Mouse (Mus musculus): Measurements from ENCODE around the gene Gprc5d.

GRCm38 (mm10) chr6:135113114-135113436 is 5.0 kb downstream of the Gprc5d start:
- TF ChIP-seq CTCF (IDR thresholded peaks at IDR 0.05; ENCODE audit: low read depth) = no peak
- TF ChIP-seq EP300 (IDR thresholded peaks at IDR 0.05; ENCODE audit: low read depth) = no peak
